In the genomic region with DNA sequence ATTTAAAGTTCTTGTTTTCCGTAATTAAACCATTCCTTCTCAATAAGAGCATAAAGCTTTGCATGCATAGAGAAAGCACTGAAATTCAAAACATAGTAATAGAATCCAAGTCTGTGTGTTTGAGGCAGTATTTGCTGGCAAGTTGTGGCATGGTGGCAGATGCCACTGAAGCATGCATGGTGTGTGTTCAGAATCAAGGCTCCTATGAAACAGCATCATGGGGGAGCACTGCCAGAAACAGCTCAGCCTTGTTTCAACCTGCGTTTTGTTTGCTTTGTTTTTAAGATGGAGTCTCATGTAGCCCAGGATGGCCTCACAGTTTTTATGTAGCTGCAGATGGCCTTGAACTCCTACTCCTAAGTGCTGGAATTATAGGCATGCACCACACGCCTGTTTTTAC, we compare ENCODE assay signal across 19 mouse cellular contexts.
DNase-seq lines count a peak whose midpoint lies in the region; ATAC-seq lines count a peak whose summit lies in the region.
"Had no signal": no experiment of that assay in that cellular context is flagged by ENCODE, and none has a peak within 500 bp of the region (broad histone marks: within the 10 kb centered on the region; RNA-seq: fewer than 3 reads in every experiment).

No protein-coding gene starts in this region.

- DNase-seq in forebrain, embryonic 14.5 days (ENCODE audit: low spot score) = peak; percentile 69
- peak; percentile 13 for DNase-seq in heart, adult 11 months
- DNase-seq in heart, adult 18-20 months = no peak
- peak; percentile 24 to 34 for DNase-seq in layer of hippocampus, postnatal 36 days
- no peak for DNase-seq in layer of hippocampus, adult 11-12 months (ENCODE audit: low spot score)
- no peak for DNase-seq in right cerebral cortex, postnatal 14 days
- DNase-seq: adrenal gland, postnatal 14 days; cerebellum, adult 8-10 months; cerebellum, postnatal 36 days; gastrocnemius, postnatal 10 days had no signal

- H3K9me3 ChIP-seq in forebrain, embryonic 14.5 days (replicated peaks; ENCODE audit: control insufficient read depth, low read length) = no peaks in the 10 kb centered on the region
- H3K9me3 ChIP-seq in forebrain, embryonic 12.5 days = no peaks in the 10 kb centered on the region
- H3K9me3 ChIP-seq: embryonic facial prominence, embryonic 13.5 days; heart, embryonic 12.5 days had no signal

- no peak; the same call in 1 of the 2 replicates for ATAC-seq in forebrain, embryonic 14.5 days
- ATAC-seq in forebrain, embryonic 12.5 days (ENCODE audit: low FRiP score) = no peak
- ATAC-seq: activated CD4-positive, CD25-positive, alpha-beta regulatory T cell, adult 4 months; hindbrain, embryonic 16.5 days; inflammation-experienced regulatory T-cells, adult 6 months; intestine, postnatal 0 days; Patski had no signal

- no peak overlapping the region for H3K4me3 ChIP-seq in forebrain, embryonic 14.5 days (ENCODE audit: low read depth, low read length)
- H3K4me3 ChIP-seq in forebrain, embryonic 12.5 days (replicated peaks) = no peak overlapping the region
- H3K4me3 ChIP-seq: embryonic facial prominence, embryonic 13.5 days; heart, embryonic 12.5 days had no signal

- WGBS in forebrain, embryonic 14.5 days = 79% methylated on average over 3 of the region's 3 CpGs
- 84% methylated on average over 3 of the region's 3 CpGs for WGBS in forebrain, embryonic 12.5 days

- no peak overlapping the region for H3K9ac ChIP-seq in forebrain, embryonic 14.5 days (ENCODE audit: low read length)
- no peak overlapping the region for H3K9ac ChIP-seq in forebrain, embryonic 12.5 days
- H3K9ac ChIP-seq: embryonic facial prominence, embryonic 13.5 days; heart, embryonic 12.5 days had no signal

- H3K4me1 ChIP-seq in forebrain, embryonic 14.5 days (ENCODE audit: control insufficient read depth, insufficient read depth, low read length) = peaks cover 10% of the 10 kb centered on the region
- H3K4me1 ChIP-seq in forebrain, embryonic 12.5 days = peaks cover 22% of the 10 kb centered on the region

- no peak overlapping the region for H3K27ac ChIP-seq in forebrain, embryonic 14.5 days (ENCODE audit: low read depth, low read length)
- no peak overlapping the region for H3K27ac ChIP-seq in forebrain, embryonic 12.5 days
- H3K27ac ChIP-seq: embryonic facial prominence, embryonic 13.5 days had no signal

- H3K4me2 ChIP-seq in forebrain, embryonic 14.5 days (ENCODE audit: low read length) = no peak overlapping the region
- no peak overlapping the region for H3K4me2 ChIP-seq in forebrain, embryonic 12.5 days
- H3K4me2 ChIP-seq: embryonic facial prominence, embryonic 13.5 days; heart, embryonic 12.5 days had no signal

- no peaks in the 10 kb centered on the region for H3K27me3 ChIP-seq in forebrain, embryonic 14.5 days (replicated peaks; ENCODE audit: control insufficient read depth, insufficient read depth, low read length)
- H3K27me3 ChIP-seq in forebrain, embryonic 12.5 days = no peaks in the 10 kb centered on the region
- H3K27me3 ChIP-seq: CH12.LX; embryonic facial prominence, embryonic 13.5 days; heart, embryonic 12.5 days; Patski had no signal

- no peaks in the 10 kb centered on the region for H3K36me3 ChIP-seq in forebrain, embryonic 14.5 days (ENCODE audit: control insufficient read depth, insufficient read depth, low read length)
- no peaks in the 10 kb centered on the region for H3K36me3 ChIP-seq in forebrain, embryonic 12.5 days (replicated peaks)
- H3K36me3 ChIP-seq: embryonic facial prominence, embryonic 13.5 days; heart, embryonic 12.5 days had no signal

Comparison
In these comparisons a context has a peak if more than half of its experiments do, and no peak if none do; other contexts are left out.
1. DNase-seq: peak in forebrain, embryonic 14.5 days (single experiment), heart, adult 11 months (single experiment) and layer of hippocampus, postnatal 36 days (2 of 2); none in heart, adult 18-20 months (0 of 2), layer of hippocampus, adult 11-12 months (single experiment) and right cerebral cortex, postnatal 14 days (single experiment).